Mouse (Mus musculus) limb, embryonic 13.5 days (tissue): Measurements from ENCODE around the gene Tpcn2. TPM values are rescaled to one million over a fixed set of nuclear protein-coding genes. Genes with fewer than 3 reads are reported as not detected.
A peak's percentile ranks its signal among the peaks of the same experiment; 100 is the strongest.

ENCODE experiments used
- ATAC-seq: fragments of 200-750 bp; cut with Nextera tagmentation; 2 replicates; pipeline ENCODE4 v1.8.0; 2017; ENCODE audit warnings: low read depth, moderate number of reproducible peaks, moderate TSS enrichment; ENCODE audit not compliant: low FRiP score
- H3K27ac ChIP-seq: fragments of 300-500 bp; sonication (generic); 2 replicates; pipeline ENCODE4 v1.5.1; 2015; ENCODE audit warnings: inconsistent platforms, mild to moderate bottlenecking, moderate library complexity
- H3K27me3 ChIP-seq: fragments of 300-500 bp; sonication (generic); 2 replicates; pipeline ENCODE4 v1.6.1; 2015; ENCODE audit warnings: mild to moderate bottlenecking, inconsistent platforms
- H3K36me3 ChIP-seq: fragments of 300-500 bp; sonication (generic); 2 replicates; pipeline ENCODE4 v1.6.1; 2015; ENCODE audit warnings: inconsistent platforms, mild to moderate bottlenecking, moderate library complexity
- H3K4me1 ChIP-seq: fragments of 300-500 bp; sonication (generic); 2 replicates; pipeline ENCODE4 v1.6.1; 2015; ENCODE audit warnings: inconsistent platforms
- H3K4me2 ChIP-seq: fragments of 300-500 bp; sonication (generic); replicated peaks from 2 replicates; pipeline ENCODE4 v1.6.1; 2015; ENCODE audit warnings: inconsistent platforms, mild to moderate bottlenecking, moderate library complexity
- H3K4me3 ChIP-seq: fragments of 300-500 bp; sonication (generic); 2 replicates; pipeline ENCODE4 v1.5.1; 2015; ENCODE audit warnings: moderate library complexity, mild to moderate bottlenecking, inconsistent platforms
- H3K9ac ChIP-seq: fragments of 300-500 bp; sonication (generic); 2 replicates; pipeline ENCODE4 v1.6.1; 2015; ENCODE audit warnings: mild to moderate bottlenecking, inconsistent platforms
- H3K9me3 ChIP-seq: fragments of 300-500 bp; sonication (generic); 2 replicates; pipeline ENCODE4 v1.6.1; 2016; ENCODE audit warnings: inconsistent platforms
- WGBS: fragments of 180-500 bp; shearing (Covaris S2); methylation state at CpG from one replicate; pipeline ENCODE4 v1.1.7; 2015; 5-methylcytosine and 5-hydroxymethylcytosine counted together
- polyA plus RNA-seq: library from polyadenylated mRNA; unstranded; fragments of >200 nt; fragmentation: Nextera tagmentation; extraction: Ambion mirVana; gene quantifications from 2 replicates; pipeline ENCODE4 v1.2.1, GENCODE M21; 2015

Tpcn2 gene
- polyA plus RNA-seq, 1 experiment from 2014 or later, result 12.6 TPM

- no peak overlapping the region for H3K9ac ChIP-seq
- WGBS, result 32% methylated on average over 13 of the region's 13 CpGs
- H3K27ac ChIP-seq, result peak overlapping the region; percentile 53
- no peak overlapping the region for H3K4me3 ChIP-seq
- H3K27me3 ChIP-seq, result no peaks in the 10 kb centered on the region
- peak; percentile 69; the same call in 1 of the 2 replicates for ATAC-seq
- H3K9me3 ChIP-seq, result no peaks in the 10 kb centered on the region
- H3K4me1 ChIP-seq, result peaks cover 25% of the 10 kb centered on the region
- H3K36me3 ChIP-seq, result no peaks in the 10 kb centered on the region
- no peak overlapping the region for H3K4me2 ChIP-seq
Observed at GRCm38 (mm10) chr7:145159283-145160240, 124.2 kb downstream of the Tpcn2 start.

- 55% methylated on average over 4 of the region's 4 CpGs for WGBS
- Histone ChIP-seq H3K36me3 (no peaks in the 10 kb centered on the region), H3K4me1 (peaks cover 25% of the 10 kb centered on the region), H3K27ac (no peak overlapping the region; the same call in 1 of the 2 replicates), H3K9me3 (no peaks in the 10 kb centered on the region), H3K27me3 (no peaks in the 10 kb centered on the region), H3K4me2 (no peak overlapping the region), H3K4me3 (no peak overlapping the region), H3K9ac (no peak overlapping the region)
- no peak for ATAC-seq
Observed at GRCm38 (mm10) chr7:145155666-145156065, 128.1 kb downstream of the Tpcn2 start.

- 63% methylated on average over 1 of the region's 1 CpGs for WGBS
- no peak for ATAC-seq
Observed at GRCm38 (mm10) chr7:145154066-145154465, 129.7 kb downstream of the Tpcn2 start.

GRCm38 (mm10) chr7:145151845-145152244 lies 132.0 kb downstream of the Tpcn2 start:
- H3K9ac ChIP-seq, result no peak overlapping the region
- H3K27me3 ChIP-seq, result no peaks in the 10 kb centered on the region
- ATAC-seq, result no peak
- H3K4me2 ChIP-seq, result no peak overlapping the region
- no peaks in the 10 kb centered on the region for H3K36me3 ChIP-seq
- H3K9me3 ChIP-seq, result no peaks in the 10 kb centered on the region
- no peak overlapping the region for H3K4me3 ChIP-seq
- WGBS, result 64% methylated on average over 3 of the region's 3 CpGs
- peaks cover 8% of the 10 kb centered on the region for H3K4me1 ChIP-seq
- H3K27ac ChIP-seq, result no peak overlapping the region

More at GRCm38 (mm10) chr7:145154066-145154465, 129.7 kb downstream of the Tpcn2 start:
- no peaks in the 10 kb centered on the region for H3K9me3 ChIP-seq
- H3K4me2 ChIP-seq, result no peak overlapping the region
- no peak overlapping the region for H3K4me3 ChIP-seq
- peaks cover 10% of the 10 kb centered on the region for H3K4me1 ChIP-seq
- H3K27ac ChIP-seq, result no peak overlapping the region
- no peak overlapping the region for H3K9ac ChIP-seq
- no peaks in the 10 kb centered on the region for H3K36me3 ChIP-seq
- no peaks in the 10 kb centered on the region for H3K27me3 ChIP-seq

- ATAC-seq, result no peak
- WGBS, result 78% methylated on average over 4 of the region's 4 CpGs
- no peak overlapping the region for H3K27ac ChIP-seq
- no peak overlapping the region for H3K4me3 ChIP-seq
- H3K4me2 ChIP-seq, result no peak overlapping the region
- no peak overlapping the region for H3K9ac ChIP-seq
- H3K9me3 ChIP-seq, result no peaks in the 10 kb centered on the region
- no peaks in the 10 kb centered on the region for H3K4me1 ChIP-seq
- H3K36me3 ChIP-seq, result no peaks in the 10 kb centered on the region
- no peaks in the 10 kb centered on the region for H3K27me3 ChIP-seq
Observed at GRCm38 (mm10) chr7:145148902-145149301, 134.9 kb downstream of the Tpcn2 start.

GRCm38 (mm10) chr7:145147973-145148698 lies 135.7 kb downstream of the Tpcn2 start:
- no peak overlapping the region for H3K4me3 ChIP-seq
- no peaks in the 10 kb centered on the region for H3K9me3 ChIP-seq
- ATAC-seq, result no peak
- H3K4me1 ChIP-seq, result 0 out of 2 replicates have a peak, but pooled peaks cover 4% of the 10 kb centered on the region
- no peak overlapping the region for H3K9ac ChIP-seq
- 81% methylated on average over 5 of the region's 5 CpGs for WGBS
- H3K36me3 ChIP-seq, result no peaks in the 10 kb centered on the region
- no peak overlapping the region for H3K27ac ChIP-seq
- H3K4me2 ChIP-seq, result no peak overlapping the region
- H3K27me3 ChIP-seq, result no peaks in the 10 kb centered on the region

GRCm38 (mm10) chr7:145146252-145146930 lies 137.4 kb downstream of the Tpcn2 start:
- Histone ChIP-seq H3K4me1 (0 out of 2 replicates have a peak, but pooled peaks cover 4% of the 10 kb centered on the region), H3K27me3 (no peaks in the 10 kb centered on the region), H3K4me3 (no peak overlapping the region), H3K4me2 (no peak overlapping the region), H3K36me3 (no peaks in the 10 kb centered on the region), H3K9me3 (no peaks in the 10 kb centered on the region), H3K9ac (no peak overlapping the region), H3K27ac (no peak overlapping the region)
- no peak for ATAC-seq

GRCm38 (mm10) chr7:145143502-145144070 lies 140.2 kb downstream of the Tpcn2 start:
- WGBS, result 72% methylated on average over 3 of the region's 3 CpGs

GRCm38 (mm10) chr7:145140656-145141055 lies 143.2 kb downstream of the Tpcn2 start:
- no peak overlapping the region for H3K27ac ChIP-seq
- no peak overlapping the region for H3K4me2 ChIP-seq
- H3K9ac ChIP-seq, result no peak overlapping the region
- peaks cover 9% of the 10 kb centered on the region; the same call in 1 of the 2 replicates for H3K9me3 ChIP-seq
- no peak for ATAC-seq
- no peak overlapping the region for H3K4me3 ChIP-seq
- no peaks in the 10 kb centered on the region for H3K36me3 ChIP-seq
- WGBS, result 60% methylated on average over 2 of the region's 2 CpGs
- 0 out of 2 replicates have a peak, but pooled peaks cover 4% of the 10 kb centered on the region for H3K4me1 ChIP-seq
- H3K27me3 ChIP-seq, result no peaks in the 10 kb centered on the region

More at GRCm38 (mm10) chr7:145143502-145144070, 140.2 kb downstream of the Tpcn2 start:
- no peak for ATAC-seq
- 0 out of 2 replicates have a peak, but pooled peaks cover 4% of the 10 kb centered on the region for H3K4me1 ChIP-seq
- no peaks in the 10 kb centered on the region for H3K36me3 ChIP-seq
- H3K4me3 ChIP-seq, result no peak overlapping the region
- no peaks in the 10 kb centered on the region for H3K27me3 ChIP-seq
- peaks cover 6% of the 10 kb centered on the region; the same call in 1 of the 2 replicates for H3K9me3 ChIP-seq
- H3K27ac ChIP-seq, result no peak overlapping the region
- no peak overlapping the region for H3K4me2 ChIP-seq
- no peak overlapping the region for H3K9ac ChIP-seq

GRCm38 (mm10) chr7:145139576-145139975 lies 144.2 kb downstream of the Tpcn2 start:
- 90% methylated on average over 3 of the region's 3 CpGs for WGBS
- Histone ChIP-seq H3K4me3 (no peak overlapping the region), H3K36me3 (no peaks in the 10 kb centered on the region), H3K9me3 (peaks cover 9% of the 10 kb centered on the region; the same call in 1 of the 2 replicates), H3K4me1 (0 out of 2 replicates have a peak, but pooled peaks cover 4% of the 10 kb centered on the region), H3K27me3 (no peaks in the 10 kb centered on the region), H3K27ac (no peak overlapping the region), H3K4me2 (no peak overlapping the region), H3K9ac (no peak overlapping the region)
- ATAC-seq, result no peak

GRCm38 (mm10) chr7:145139100-145139499 lies 144.7 kb downstream of the Tpcn2 start:
- 94% methylated on average over 1 of the region's 1 CpGs for WGBS
- ATAC-seq, result no peak
- no peak overlapping the region for H3K9ac ChIP-seq

More at GRCm38 (mm10) chr7:145139100-145139499, 144.7 kb downstream of the Tpcn2 start:
- H3K4me1 ChIP-seq, result 0 out of 2 replicates have a peak, but pooled peaks cover 4% of the 10 kb centered on the region
- no peaks in the 10 kb centered on the region for H3K36me3 ChIP-seq
- H3K9me3 ChIP-seq, result peaks cover 9% of the 10 kb centered on the region; the same call in 1 of the 2 replicates
- no peak overlapping the region for H3K4me3 ChIP-seq
- no peaks in the 10 kb centered on the region for H3K27me3 ChIP-seq
- no peak overlapping the region for H3K4me2 ChIP-seq
- H3K27ac ChIP-seq, result no peak overlapping the region
